Mouse (Mus musculus): ENCODE results near the gene Cpsf6. TPM values are rescaled to one million over a fixed set of nuclear protein-coding genes. Genes with fewer than 3 reads are reported as not detected.
"Not testable (repeated sequence)": the region's sequence is repeated elsewhere in the genome, so short reads cannot be mapped to it uniquely, and the experiment has no call there.

The Cpsf6 gene
- polyA plus RNA-seq, 1 experiment from 2014 or later: 203 TPM

- WGBS: 64% methylated on average over 11 of the region's 11 CpGs
- no peak overlapping the region for H3K27ac ChIP-seq
- peak overlapping the region; percentile 33 for H3K4me3 ChIP-seq (replicated peaks)
- H3K9me3 ChIP-seq: no peaks in the 10 kb centered on the region
- H3K9ac ChIP-seq (replicated peaks): no peak overlapping the region; the same call in 1 of the 2 replicates
- no peaks in the 10 kb centered on the region for H3K36me3 ChIP-seq
- peaks cover 3% of the 10 kb centered on the region; the same call in 1 of the 2 replicates for H3K27me3 ChIP-seq
- peaks cover 7% of the 10 kb centered on the region for H3K4me1 ChIP-seq (replicated peaks)
- peak overlapping the region; percentile 54 for H3K4me2 ChIP-seq (replicated peaks)
- no peak for ATAC-seq
Observed at GRCm38 (mm10) chr10:117393891-117394395, 14.1 kb upstream of the Cpsf6 start.

GRCm38 (mm10) chr10:117393196-117393890 is 13.5 kb upstream of the Cpsf6 start:
- WGBS: 4% methylated on average over 25 of the region's 27 CpGs
- Histone ChIP-seq H3K4me2 (replicated peaks) (peak overlapping the region; percentile 54), H3K9me3 (no peaks in the 10 kb centered on the region), H3K4me3 (replicated peaks) (peak overlapping the region; percentile 33), H3K9ac (replicated peaks) (no peak overlapping the region; the same call in 1 of the 2 replicates), H3K27me3 (peaks cover 3% of the 10 kb centered on the region; the same call in 1 of the 2 replicates), H3K4me1 (replicated peaks) (peaks cover 7% of the 10 kb centered on the region), H3K27ac (no peak overlapping the region), H3K36me3 (no peaks in the 10 kb centered on the region)
- ATAC-seq: peak; percentile 53; the same call in 1 of the 2 replicates

- Histone ChIP-seq H3K4me2 (replicated peaks) (peak overlapping the region; percentile 54), H3K36me3 (no peaks in the 10 kb centered on the region), H3K9ac (replicated peaks) (no peak overlapping the region), H3K4me1 (replicated peaks) (peaks cover 7% of the 10 kb centered on the region), H3K27me3 (peaks cover 3% of the 10 kb centered on the region; the same call in 1 of the 2 replicates), H3K9me3 (no peaks in the 10 kb centered on the region), H3K4me3 (replicated peaks) (no peak overlapping the region; the same call in 1 of the 2 replicates), H3K27ac (no peak overlapping the region)
- no peak for ATAC-seq
- 7% methylated on average over 6 of the region's 6 CpGs for WGBS
Observed at GRCm38 (mm10) chr10:117392832-117393195, 13.0 kb upstream of the Cpsf6 start.

- H3K9me3 ChIP-seq: not testable (repeated sequence)
Observed at GRCm38 (mm10) chr10:117392397-117392796, 12.6 kb upstream of the Cpsf6 start.

GRCm38 (mm10) chr10:117391801-117392200 is 12.0 kb upstream of the Cpsf6 start:
- Histone ChIP-seq H3K9ac (replicated peaks) (no peak overlapping the region), H3K4me1 (replicated peaks) (peaks cover 7% of the 10 kb centered on the region), H3K4me3 (replicated peaks) (no peak overlapping the region), H3K27me3 (peaks cover 3% of the 10 kb centered on the region; the same call in 1 of the 2 replicates), H3K4me2 (replicated peaks) (no peak overlapping the region), H3K27ac (no peak overlapping the region), H3K9me3 (no peaks in the 10 kb centered on the region), H3K36me3 (no peaks in the 10 kb centered on the region)
- ATAC-seq: no peak
- WGBS: 88% methylated on average over 2 of the region's 2 CpGs

More at GRCm38 (mm10) chr10:117392397-117392796, 12.6 kb upstream of the Cpsf6 start:
- not testable (repeated sequence) for ATAC-seq; H3K4me3 ChIP-seq (replicated peaks); H3K27ac ChIP-seq; H3K36me3 ChIP-seq; H3K27me3 ChIP-seq; H3K4me1 ChIP-seq (replicated peaks); H3K9ac ChIP-seq (replicated peaks); H3K4me2 ChIP-seq (replicated peaks)
- 96% methylated on average over 1 of the region's 1 CpGs for WGBS

- Histone ChIP-seq H3K4me2 (replicated peaks) (no peak overlapping the region), H3K9ac (replicated peaks) (no peak overlapping the region), H3K27ac (no peak overlapping the region), H3K36me3 (no peaks in the 10 kb centered on the region), H3K27me3 (peaks cover 3% of the 10 kb centered on the region; the same call in 1 of the 2 replicates), H3K4me3 (replicated peaks) (no peak overlapping the region), H3K4me1 (replicated peaks) (peaks cover 7% of the 10 kb centered on the region), H3K9me3 (no peaks in the 10 kb centered on the region)
- WGBS: 19% methylated on average over 5 of the region's 5 CpGs
- ATAC-seq: no peak
Observed at GRCm38 (mm10) chr10:117391057-117391456, 11.2 kb upstream of the Cpsf6 start.

- no peak for ATAC-seq
- Histone ChIP-seq H3K4me1 (replicated peaks) (peaks cover 7% of the 10 kb centered on the region), H3K27me3 (peaks cover 3% of the 10 kb centered on the region; the same call in 1 of the 2 replicates), H3K4me2 (replicated peaks) (no peak overlapping the region), H3K9ac (replicated peaks) (no peak overlapping the region), H3K27ac (no peak overlapping the region), H3K4me3 (replicated peaks) (no peak overlapping the region), H3K36me3 (no peaks in the 10 kb centered on the region), H3K9me3 (no peaks in the 10 kb centered on the region)
- 63% methylated on average over 31 of the region's 31 CpGs for WGBS
Observed at GRCm38 (mm10) chr10:117389904-117390875, 10.4 kb upstream of the Cpsf6 start.

GRCm38 (mm10) chr10:117389371-117389740 is 9.5 kb upstream of the Cpsf6 start:
- H3K9me3 ChIP-seq: no peaks in the 10 kb centered on the region
- H3K27ac ChIP-seq: no peak overlapping the region
- H3K4me2 ChIP-seq (replicated peaks): no peak overlapping the region
- H3K4me3 ChIP-seq (replicated peaks): no peak overlapping the region
- H3K36me3 ChIP-seq: no peaks in the 10 kb centered on the region
- no peak for ATAC-seq
- WGBS: 84% methylated on average over 1 of the region's 1 CpGs
- H3K27me3 ChIP-seq: peaks cover 3% of the 10 kb centered on the region; the same call in 1 of the 2 replicates
- H3K9ac ChIP-seq (replicated peaks): no peak overlapping the region
- H3K4me1 ChIP-seq (replicated peaks): peaks cover 7% of the 10 kb centered on the region

GRCm38 (mm10) chr10:117388637-117389370 is 9.0 kb upstream of the Cpsf6 start:
- ATAC-seq: no peak
- peaks cover 6% of the 10 kb centered on the region for H3K4me1 ChIP-seq (replicated peaks)
- H3K27ac ChIP-seq: no peak overlapping the region
- H3K9me3 ChIP-seq: no peaks in the 10 kb centered on the region
- H3K27me3 ChIP-seq: peaks cover 3% of the 10 kb centered on the region; the same call in 1 of the 2 replicates
- H3K4me3 ChIP-seq (replicated peaks): no peak overlapping the region
- no peak overlapping the region for H3K4me2 ChIP-seq (replicated peaks)
- H3K9ac ChIP-seq (replicated peaks): no peak overlapping the region
- no peaks in the 10 kb centered on the region for H3K36me3 ChIP-seq
- 42% methylated on average over 2 of the region's 2 CpGs for WGBS

- WGBS: 44% methylated on average over 3 of the region's 3 CpGs
- not testable (repeated sequence) for H3K27ac ChIP-seq; H3K9ac ChIP-seq (replicated peaks); ATAC-seq; H3K4me3 ChIP-seq (replicated peaks); H3K9me3 ChIP-seq; H3K4me2 ChIP-seq (replicated peaks); H3K36me3 ChIP-seq; H3K27me3 ChIP-seq; H3K4me1 ChIP-seq (replicated peaks)
Observed at GRCm38 (mm10) chr10:117387961-117388636, 8.3 kb upstream of the Cpsf6 start.

- 78% methylated on average over 6 of the region's 6 CpGs for WGBS
- Histone ChIP-seq H3K4me1 (replicated peaks) (no peaks in the 10 kb centered on the region), H3K9me3 (no peaks in the 10 kb centered on the region), H3K9ac (replicated peaks) (no peak overlapping the region), H3K4me2 (replicated peaks) (no peak overlapping the region), H3K4me3 (replicated peaks) (no peak overlapping the region), H3K27ac (no peak overlapping the region), H3K36me3 (no peaks in the 10 kb centered on the region), H3K27me3 (peaks cover 3% of the 10 kb centered on the region; the same call in 1 of the 2 replicates)
- ATAC-seq: no peak
Observed at GRCm38 (mm10) chr10:117386981-117387380, 7.2 kb upstream of the Cpsf6 start.

Measured in midbrain, embryonic 13.5 days (tissue).